8 mouse cellular contexts compared by ENCODE assay signal in genomic region chr5:125532545-125533224, GRCm38 (mm10). TPM values are rescaled to one million over a fixed set of nuclear protein-coding genes. Genes with fewer than 3 reads are reported as not detected.
DNase-seq lines count a peak whose midpoint lies in the region; ATAC-seq and TF ChIP-seq lines count a peak whose summit lies in the region.

No protein-coding gene starts in this region.

- no peaks in the 10 kb centered on the region for H3K4me1 ChIP-seq in lung, embryonic 14.5 days (ENCODE audit: insufficient read depth)
- peaks cover 19% of the 10 kb centered on the region for H3K4me1 ChIP-seq in forebrain, embryonic 11.5 days (replicated peaks; ENCODE audit: control insufficient read depth, insufficient read depth, low read length)
- H3K4me1 ChIP-seq in limb, embryonic 10.5 days, result peaks cover 42% of the 10 kb centered on the region
- peaks cover 12% of the 10 kb centered on the region; the same call in 1 of the 2 replicates for H3K4me1 ChIP-seq in neural tube, embryonic 14.5 days (ENCODE audit: control insufficient read depth, insufficient read depth, low read length)

- H3K27me3 ChIP-seq in lung, embryonic 14.5 days (ENCODE audit: insufficient read depth, low read length), result peaks cover 68% of the 10 kb centered on the region
- H3K27me3 ChIP-seq in forebrain, embryonic 11.5 days (ENCODE audit: control insufficient read depth, insufficient read depth, low read length), result peaks cover 47% of the 10 kb centered on the region
- H3K27me3 ChIP-seq in limb, embryonic 10.5 days (ENCODE audit: low read depth, poor library complexity, severe bottlenecking), result peaks cover 100% of the 10 kb centered on the region
- H3K27me3 ChIP-seq in neural tube, embryonic 14.5 days (ENCODE audit: control insufficient read depth, insufficient read depth, low read length), result peaks cover 14% of the 10 kb centered on the region

- H3K36me3 ChIP-seq in lung, embryonic 14.5 days (ENCODE audit: insufficient read depth), result no peaks in the 10 kb centered on the region
- H3K36me3 ChIP-seq in forebrain, embryonic 11.5 days (ENCODE audit: control insufficient read depth, insufficient read depth, low read length), result no peaks in the 10 kb centered on the region
- no peaks in the 10 kb centered on the region for H3K36me3 ChIP-seq in limb, embryonic 10.5 days
- no peaks in the 10 kb centered on the region for H3K36me3 ChIP-seq in neural tube, embryonic 14.5 days (ENCODE audit: control insufficient read depth, insufficient read depth, low read length)

- no peak overlapping the region for H3K27ac ChIP-seq in lung, embryonic 14.5 days (ENCODE audit: low read depth)
- H3K27ac ChIP-seq in forebrain, embryonic 11.5 days (ENCODE audit: low read depth, low read length), result no peak overlapping the region
- peak overlapping the region; percentile 53 for H3K27ac ChIP-seq in limb, embryonic 10.5 days
- H3K27ac ChIP-seq in neural tube, embryonic 14.5 days (ENCODE audit: low read depth, low read length), result peak overlapping the region; percentile 57

- peak overlapping the region; percentile 43 for H3K4me3 ChIP-seq in lung, embryonic 14.5 days (ENCODE audit: low read depth, low read length)
- peak overlapping the region; percentile 45 for H3K4me3 ChIP-seq in forebrain, embryonic 11.5 days (ENCODE audit: low read depth, low read length)
- peak overlapping the region; percentile 60 for H3K4me3 ChIP-seq in limb, embryonic 10.5 days
- peak overlapping the region; percentile 53 for H3K4me3 ChIP-seq in neural tube, embryonic 14.5 days (ENCODE audit: low read depth, low read length)

- H3K9me3 ChIP-seq in lung, embryonic 14.5 days (ENCODE audit: low read depth, low read length), result no peaks in the 10 kb centered on the region
- no peaks in the 10 kb centered on the region for H3K9me3 ChIP-seq in forebrain, embryonic 11.5 days (ENCODE audit: control insufficient read depth, low read length)
- H3K9me3 ChIP-seq in limb, embryonic 10.5 days (replicated peaks), result no peaks in the 10 kb centered on the region
- no peaks in the 10 kb centered on the region for H3K9me3 ChIP-seq in neural tube, embryonic 14.5 days (ENCODE audit: control insufficient read depth, low read length)

- peak overlapping the region; percentile 20; the same call in 1 of the 2 replicates for H3K9ac ChIP-seq in lung, embryonic 14.5 days
- H3K9ac ChIP-seq in forebrain, embryonic 11.5 days (ENCODE audit: low read length), result peak overlapping the region; percentile 48
- peak overlapping the region; percentile 74 for H3K9ac ChIP-seq in neural tube, embryonic 14.5 days (replicated peaks; ENCODE audit: low read depth, low read length)

- TF ChIP-seq CTCF in lung, embryonic 14.5 days (IDR thresholded peaks at IDR 0.05; ENCODE audit: low read depth), result no peak

- peak overlapping the region; percentile 70 for H3K4me2 ChIP-seq in lung, embryonic 14.5 days
- H3K4me2 ChIP-seq in forebrain, embryonic 11.5 days (ENCODE audit: low read depth, low read length, severe bottlenecking), result peak overlapping the region; percentile 84
- H3K4me2 ChIP-seq in neural tube, embryonic 14.5 days (ENCODE audit: low read depth, low read length), result peak overlapping the region; percentile 93

- WGBS in lung, embryonic 14.5 days, result under 1% methylated on average over 62 of the region's 64 CpGs
- under 1% methylated on average over 39 of the region's 64 CpGs for WGBS in forebrain, embryonic 11.5 days
- 2% methylated on average over 64 of the region's 64 CpGs for WGBS in limb, embryonic 10.5 days
- 1% methylated on average over 52 of the region's 64 CpGs for WGBS in neural tube, embryonic 14.5 days

- no peak for DNase-seq in lung, embryonic 14.5 days
- DNase-seq in lung, postnatal 14 days, result no peak
- peak; percentile 72 for DNase-seq in forebrain, embryonic 11.5 days (ENCODE audit: low spot score)
- DNase-seq in limb, embryonic 10.5 days (ENCODE audit: low spot score), result peak; percentile 51
- no peak for DNase-seq in urinary bladder, adult 18-20 months (ENCODE audit: low spot score in 2 of 2)
- no peak for DNase-seq in gastrocnemius, adult 18-20 months (ENCODE audit: low spot score)
- no peak for DNase-seq in natural killer cell, adult 2 months (ENCODE audit: low spot score in 2 of 2)

- peak; percentile 30; the same call in 1 of the 2 replicates for ATAC-seq in lung, embryonic 14.5 days (ENCODE audit: insufficient read depth)
- ATAC-seq in forebrain, embryonic 11.5 days (replicated peaks; ENCODE audit: low FRiP score), result no peak; the same call in 1 of the 2 replicates
- no peak; the same call in 1 of the 2 replicates for ATAC-seq in neural tube, embryonic 14.5 days (ENCODE audit: low read depth)

RNA-seq across cellular contexts. Expression of gene Tmem132b, which starts 1.1 kb away (rescaled TPM):
- not detected in 2 replicates for polyA plus RNA-seq in lung, embryonic 14.5 days (2014; fragmentation: Nextera tagmentation; extraction: Ambion mirVana)
- polyA plus RNA-seq in forebrain, embryonic 11.5 days (2014; fragmentation: Nextera tagmentation; extraction: Ambion mirVana), result 0.67 and 1.0 TPM in 2 replicates
- polyA plus RNA-seq in limb, embryonic 10.5 days (2016; fragmentation: Nextera tagmentation; extraction: Ambion mirVana), result 0.03 TPM in 1 of 2 replicates, not detected in the other
- polyA plus RNA-seq in neural tube, embryonic 14.5 days (2014; fragmentation: Nextera tagmentation; extraction: Ambion mirVana), result 5.5 and 6.2 TPM in 2 replicates
- 1 to 10 TPM; 1.7 to 5.7 TPM for total RNA-seq in gastrocnemius, adult 18-20 months (2021)

RNA-seq across cellular contexts. Expression of gene Aacs, which starts 57.1 kb away (rescaled TPM):
- 37.1 and 42.7 TPM in 2 replicates for polyA plus RNA-seq in lung, embryonic 14.5 days (2014; fragmentation: Nextera tagmentation; extraction: Ambion mirVana)
- polyA plus RNA-seq in forebrain, embryonic 11.5 days (2014; fragmentation: Nextera tagmentation; extraction: Ambion mirVana), result 55.4 and 56.6 TPM in 2 replicates
- polyA plus RNA-seq in limb, embryonic 10.5 days (2016; fragmentation: Nextera tagmentation; extraction: Ambion mirVana), result 56.7 and 57.9 TPM in 2 replicates
- polyA plus RNA-seq in neural tube, embryonic 14.5 days (2014; fragmentation: Nextera tagmentation; extraction: Ambion mirVana), result 78.9 and 79.8 TPM in 2 replicates
- 1 to 10 TPM; 2.4 to 5.0 TPM for total RNA-seq in gastrocnemius, adult 18-20 months (2021)

Comparison
In these comparisons a context has a peak if more than half of its experiments do, and no peak if none do; other contexts are left out.
1. DNase-seq: peak in forebrain, embryonic 11.5 days (single experiment) and limb, embryonic 10.5 days (single experiment); none in lung, embryonic 14.5 days (single experiment), lung, postnatal 14 days (single experiment), urinary bladder, adult 18-20 months (0 of 2), gastrocnemius, adult 18-20 months (single experiment) and natural killer cell, adult 2 months (0 of 2).
2. H3K27ac ChIP-seq: peak in limb, embryonic 10.5 days (single experiment) and neural tube, embryonic 14.5 days (single experiment); none in lung, embryonic 14.5 days (single experiment) and forebrain, embryonic 11.5 days (single experiment).
3. H3K9ac ChIP-seq: peak in every context shown above with its lines; median percentile 74 in neural tube, embryonic 14.5 days; 48 in forebrain, embryonic 11.5 days; 20 in lung, embryonic 14.5 days.
4. Peak in every context shown above with its lines, with median percentiles within 50 percentile points of each other: H3K4me2 ChIP-seq and H3K4me3 ChIP-seq.